Mouse (Mus musculus): ENCODE measurements at regions not wholly inside any gene's neighbourhood (a gene's known extent, or its start where the extent isn't known, plus 50 kb on each side); places are given as distances from the start of the nearest gene placed in this dataset.

GRCm38 (mm10) chr2:147803102-147803501 is 243.7 kb downstream of the Foxa2 start:
- peak; percentile 47 for DNase-seq

GRCm38 (mm10) chr2:147791434-147791833 is 255.3 kb downstream of the Foxa2 start:
- no peak for DNase-seq

- no peak for DNase-seq
These were observed 256.9 kb downstream of the Foxa2 start for GRCm38 (mm10) chr2:147789877-147790276.

- peak; percentile 80 for DNase-seq
These were observed 257.5 kb downstream of the Foxa2 start for GRCm38 (mm10) chr2:147789268-147789667.

GRCm38 (mm10) chr2:147788001-147788400 is 258.8 kb downstream of the Foxa2 start:
- DNase-seq: peak; percentile 45

GRCm38 (mm10) chr2:147782496-147782895 is 264.3 kb downstream of the Foxa2 start:
- no peak for DNase-seq

GRCm38 (mm10) chr2:147776316-147776715 is 270.5 kb downstream of the Foxa2 start:
- no peak for DNase-seq

- no peak for DNase-seq
These were observed 274.2 kb downstream of the Foxa2 start for GRCm38 (mm10) chr2:147772579-147772978.

GRCm38 (mm10) chr2:147753089-147753488 is 293.7 kb downstream of the Foxa2 start:
- no peak for DNase-seq

- DNase-seq: no peak
These were observed 294.9 kb downstream of the Foxa2 start for GRCm38 (mm10) chr2:147751831-147752230.

- no peak for DNase-seq
These were observed 298.8 kb downstream of the Foxa2 start for GRCm38 (mm10) chr2:147748006-147748405.

GRCm38 (mm10) chr2:147743908-147744307 is 302.9 kb downstream of the Foxa2 start:
- DNase-seq: no peak

- peak; percentile 69 for DNase-seq
These were observed 308.4 kb downstream of the Foxa2 start for GRCm38 (mm10) chr2:147738307-147738872.

GRCm38 (mm10) chr2:147727396-147727795 is 319.4 kb downstream of the Foxa2 start:
- peak; percentile 32 for DNase-seq

GRCm38 (mm10) chr2:147718936-147719335 is 327.8 kb downstream of the Foxa2 start:
- no peak for DNase-seq

GRCm38 (mm10) chr2:147717484-147717947 is 329.3 kb downstream of the Foxa2 start:
- DNase-seq: no peak

GRCm38 (mm10) chr2:147715791-147716190 is 331.0 kb downstream of the Foxa2 start:
- DNase-seq: no peak

GRCm38 (mm10) chr2:147710593-147711265 is 336.0 kb downstream of the Foxa2 start:
- no peak for DNase-seq

- no peak for DNase-seq
These were observed 337.0 kb downstream of the Foxa2 start for GRCm38 (mm10) chr2:147709799-147710198.

- DNase-seq: no peak
These were observed 339.6 kb downstream of the Foxa2 start for GRCm38 (mm10) chr2:147707156-147707555.

GRCm38 (mm10) chr2:147703981-147704380 is 342.3 kb downstream of the Pax1 start:
- no peak for DNase-seq

GRCm38 (mm10) chr2:147702330-147703063 is 340.8 kb downstream of the Pax1 start:
- DNase-seq: no peak

GRCm38 (mm10) chr2:147699524-147700081 is 337.9 kb downstream of the Pax1 start:
- no peak for DNase-seq

- DNase-seq: peak; percentile 48
These were observed 330.2 kb downstream of the Pax1 start for GRCm38 (mm10) chr2:147691896-147692295.

All from embryo, embryonic 11 days (tissue).